Mouse (Mus musculus) CH12.LX (cell line): ENCODE measurements around the gene Gm21852. TPM values are rescaled to one million over a fixed set of nuclear protein-coding genes. Genes with fewer than 3 reads are reported as not detected.
"Not testable (repeated sequence)": the region's sequence is repeated elsewhere in the genome, so short reads cannot be mapped to it uniquely, and the experiment has no call there.

ENCODE experiments used
- DNase-seq: peaks from one replicate; pipeline ENCODE4 v3.0.0-alpha.2; 2013; ENCODE audit errors: extremely low read depth
- H3K27ac ChIP-seq: 2 replicates; pipeline ENCODE4 v1.5.1; 2012; ENCODE audit warnings: low read depth, mild to moderate bottlenecking, control low read depth, moderate library complexity; ENCODE audit not compliant: insufficient read depth
- H3K27me3 ChIP-seq: replicated peaks from 2 replicates; pipeline ENCODE3; 2012; ENCODE audit warnings: inconsistent platforms
- H3K36me3 ChIP-seq, 2 experiments: replicated peaks in 1 of 2; 2 replicates each; pipeline versions ENCODE3 to v1.6.1; 2012; ENCODE audit warnings: inconsistent platforms in 1 of 2, low read length in 1 of 2, mild to moderate bottlenecking in 1 of 2, mixed read lengths in 1 of 2, moderate library complexity in 1 of 2; ENCODE audit not compliant: control insufficient read depth in 1 of 2, insufficient read depth in 1 of 2
- H3K4me1 ChIP-seq, 2 experiments: 2 replicates each; pipeline ENCODE4 v1.6.1; 2012; ENCODE audit warnings: inconsistent platforms in 1 of 2, moderate library complexity in 1 of 2; ENCODE audit not compliant: insufficient read depth in 2 of 2, control insufficient read depth in 1 of 2
- H3K4me2 ChIP-seq: 2 replicates; pipeline ENCODE4 v1.6.1; 2012; ENCODE audit warnings: low read depth, mild to moderate bottlenecking, control low read depth; ENCODE audit not compliant: poor library complexity, insufficient read depth, severe bottlenecking
- H3K4me3 ChIP-seq, 3 experiments: fragments of 150-350 bp in 1 of 3; sonication (generic) in 1 of 3; replicated peaks in 1 of 3; 2 replicates each; pipeline versions ENCODE3 to v1.5.1; 2011 to 2012; ENCODE audit warnings: low read depth in 2 of 3, low read length in 2 of 3, mild to moderate bottlenecking in 2 of 3, moderate library complexity in 2 of 3, control low read depth in 1 of 3, improper control_type of control experiment in 1 of 3, inconsistent platforms in 1 of 3, mixed read lengths in 1 of 3; ENCODE audit not compliant: poor library complexity in 1 of 3
- H3K79me2 ChIP-seq: replicated peaks from 2 replicates; pipeline ENCODE4 v1.6.1; 2012; ENCODE audit warnings: mild to moderate bottlenecking, moderate library complexity; ENCODE audit not compliant: control insufficient read depth, poor library complexity, insufficient read depth, severe bottlenecking; ENCODE audit errors: extremely low read depth
- H3K9ac ChIP-seq: 2 replicates; pipeline ENCODE4 v1.6.1; 2012; ENCODE audit warnings: low read depth, mild to moderate bottlenecking, control low read depth, moderate library complexity; ENCODE audit not compliant: insufficient read depth
- H3K9me3 ChIP-seq: replicated peaks from 2 replicates; pipeline ENCODE3; 2012; ENCODE audit warnings: low read length, inconsistent platforms, mixed read lengths
- dilution Hi-C: fragments of 300-500 bp; cut with MboI; formaldehyde crosslinking; loops from 2 replicates; pipeline ENCODE4 v1.14.3; 2020; ENCODE audit warnings: low sequenced_read_pairs; ENCODE audit not compliant: extremely low pct_unique_long_range_greater_than_20kb, extremely low pct_ligation_motif_present
- in situ Hi-C: fragments of 300-500 bp; cut with MboI; formaldehyde crosslinking; loops from 3 replicates; pipeline ENCODE4 v1.14.3; 2019; ENCODE audit warnings: low sequenced_read_pairs, low pct_ligation_motif_present, low pct_unique_long_range_greater_than_20kb, mixed read lengths
- polyA plus RNA-seq: library from polyadenylated mRNA; unstranded; fragments of >175 nt; gene quantifications from 2 replicates; pipeline ENCODE4 v1.2.1, GENCODE M21; 2012; ENCODE audit warnings: low read depth; ENCODE audit not compliant: insufficient read length
- total RNA-seq, 2 experiments: library from RNA; depleted of rRNA; stranded (reverse); fragments of 300-350 nt in 1 of 2; fragments of >200 nt in 1 of 2; gene quantifications; 2 replicates each; pipeline ENCODE4 v1.2.3; 2012 to 2014

Gene Gm21852
- not detected in 2 replicates for total RNA-seq (2012; rRNA removed)
- total RNA-seq (2014; rRNA removed), result not detected in 2 replicates
- not detected in 2 replicates for polyA plus RNA-seq

DNA sequence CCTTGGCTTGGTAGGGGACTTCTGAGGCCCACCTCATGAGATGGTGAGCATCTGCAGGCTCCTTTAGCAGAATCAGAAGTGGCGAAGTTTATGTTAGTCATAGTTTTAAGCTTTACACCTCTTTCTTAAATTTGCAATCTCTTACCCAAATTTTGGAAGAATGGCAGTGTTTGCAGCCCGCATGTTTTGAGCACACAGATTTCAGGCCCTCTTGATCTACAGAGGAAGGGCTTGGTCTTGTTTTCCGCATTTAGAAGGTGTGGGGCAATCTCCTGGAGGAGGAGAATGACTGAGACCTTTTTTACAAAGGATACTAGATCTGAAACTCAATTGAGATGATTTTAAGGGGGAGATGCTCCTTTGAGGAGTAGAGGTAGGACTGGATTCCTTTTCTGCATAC is at the start of gene Gm21852:
Gene Gm21852 (minus strand): TSS at position 101 of the 400 bp plus-strand sequence.
- H3K79me2 ChIP-seq, H3K27ac ChIP-seq, H3K27me3 ChIP-seq, H3K4me1 ChIP-seq, H3K9ac ChIP-seq, DNase-seq, in situ Hi-C loops, H3K9me3 ChIP-seq, H3K4me2 ChIP-seq, H3K36me3 ChIP-seq, H3K4me3 ChIP-seq, dilution Hi-C loops: not testable (repeated sequence)

Other genes starting within 250 kb of the Gm21852 start
- gene Gm21797, start 123.8 kb upstream of the Gm21852 start, total RNA-seq (2012; rRNA removed), result not detected in 2 replicates
- gene Gm21797, start 123.8 kb upstream of the Gm21852 start, total RNA-seq (2014; rRNA removed), result not detected in 2 replicates
- not detected in 2 replicates for gene Gm21797, start 123.8 kb upstream of the Gm21852 start, polyA plus RNA-seq
- gene Gm20795, start 152.9 kb upstream of the Gm21852 start, total RNA-seq (2012; rRNA removed), result not detected in 2 replicates
- gene Gm20795, start 152.9 kb upstream of the Gm21852 start, total RNA-seq (2014; rRNA removed), result not detected in 2 replicates
- not detected in 2 replicates for gene Gm20795, start 152.9 kb upstream of the Gm21852 start, polyA plus RNA-seq